Mouse (Mus musculus): Measurements from ENCODE around the gene Atp5g3. TPM values are rescaled to one million over a fixed set of nuclear protein-coding genes. Genes with fewer than 3 reads are reported as not detected.

Gene Atp5g3
- 151 to 181 TPM (median 172 TPM) in 4 replicates for total RNA-seq (2023)

GRCm38 (mm10) chr2:73911175-73911700, at the start of gene Atp5g3:
TSS of gene Atp5g3 (minus strand) at chr2:73911326.

GRCm38 (mm10) chr2:73892464-73893296, 18.4 kb downstream of the Atp5g3 start, which contains the start of gene Atf2:
TSS of gene Atf2 (minus strand) at chr2:73892639.

Other genes starting within 250 kb of the Atp5g3 start
- gene Chn1, start 136.0 kb downstream of the Atp5g3 start, total RNA-seq (2023) = not detected in 4 replicates
- gene Atf2, start 18.7 kb downstream of the Atp5g3 start, total RNA-seq (2023) = 57.5 to 73.7 TPM (median 67.2 TPM) in 4 replicates